Mouse (Mus musculus): ENCODE measurements at regions not wholly inside any gene's neighbourhood (a gene's known extent, or its start where the extent isn't known, plus 50 kb on each side); places are given as distances from the start of the nearest gene placed in this dataset. TPM values are rescaled to one million over a fixed set of nuclear protein-coding genes. Genes with fewer than 3 reads are reported as not detected.

Small RNA genes in the stretch of these regions (microRNA-seq; reads per million reads assigned to microRNA genes)
- gene Mir21c, result not detected
